Mouse (Mus musculus) neural tube, embryonic 14.5 days (tissue): ENCODE data around the gene Lrsam1. TPM values are rescaled to one million over a fixed set of nuclear protein-coding genes. Genes with fewer than 3 reads are reported as not detected.

Experiments used
- ATAC-seq: fragments of 200-750 bp; cut with Nextera tagmentation; 2 replicates; pipeline ENCODE4 v1.8.0; 2017; ENCODE audit warnings: low read depth, mild to moderate bottlenecking, moderate TSS enrichment, moderate library complexity
- H3K27ac ChIP-seq: fragments of 300-500 bp; sonication (generic); 2 replicates; pipeline ENCODE4 v1.5.1; 2014; ENCODE audit warnings: low read depth, mild to moderate bottlenecking, control low read depth, low read length, moderate library complexity, mixed read lengths
- H3K27me3 ChIP-seq: fragments of 300-500 bp; sonication (generic); 2 replicates; pipeline ENCODE4 v1.6.1; 2014; ENCODE audit warnings: low read length; ENCODE audit not compliant: control insufficient read depth, insufficient read depth
- H3K36me3 ChIP-seq: fragments of 300-500 bp; sonication (generic); 2 replicates; pipeline ENCODE4 v1.6.1; 2014; ENCODE audit warnings: low read length, mixed read lengths; ENCODE audit not compliant: control insufficient read depth, insufficient read depth
- H3K4me1 ChIP-seq: fragments of 300-500 bp; sonication (generic); 2 replicates; pipeline ENCODE4 v1.6.1; 2014; ENCODE audit warnings: low read length; ENCODE audit not compliant: control insufficient read depth, insufficient read depth
- H3K4me2 ChIP-seq: fragments of 300-500 bp; sonication (generic); 2 replicates; pipeline ENCODE4 v1.6.1; 2014; ENCODE audit warnings: mild to moderate bottlenecking, low read depth, low read length, control low read depth
- H3K4me3 ChIP-seq: fragments of 300-500 bp; sonication (generic); 2 replicates; pipeline ENCODE4 v1.5.1; 2014; ENCODE audit warnings: low read depth, low read length, control low read depth, mixed read lengths
- H3K9ac ChIP-seq: fragments of 300-500 bp; sonication (generic); replicated peaks from 2 replicates; pipeline ENCODE4 v1.6.1; 2014; ENCODE audit warnings: low read depth, mild to moderate bottlenecking, control low read depth, low read length, mixed read lengths
- H3K9me3 ChIP-seq: fragments of 300-500 bp; sonication (generic); 2 replicates; pipeline ENCODE4 v1.6.1; 2016; ENCODE audit warnings: low read length; ENCODE audit not compliant: control insufficient read depth
- WGBS: fragments of 180-500 bp; shearing (Covaris S2); extraction: QIAGEN DNeasy Blood & Tissue Kit; methylation state at CpG from one replicate; pipeline ENCODE4 v1.1.7; 2014; 5-methylcytosine and 5-hydroxymethylcytosine counted together
- polyA plus RNA-seq: library from polyadenylated mRNA; unstranded; fragments of >200 nt; fragmentation: Nextera tagmentation; extraction: Ambion mirVana; gene quantifications from 2 replicates; pipeline ENCODE4 v1.2.1, GENCODE M21; 2014

Lrsam1 gene
- polyA plus RNA-seq, 1 experiment from 2014 or later: 19.3 TPM

GRCm38 (mm10) chr2:32911639-32912182, 49.7 kb downstream of the Lrsam1 start:
- Histone ChIP-seq H3K36me3 (peaks cover 7% of the 10 kb centered on the region), H3K4me1 (peaks cover 8% of the 10 kb centered on the region; the same call in 1 of the 2 replicates), H3K4me3 (no peak overlapping the region), H3K27me3 (no peaks in the 10 kb centered on the region), H3K4me2 (no peak overlapping the region), H3K27ac (no peak overlapping the region), H3K9me3 (no peaks in the 10 kb centered on the region), H3K9ac (no peak overlapping the region)
- no peak for ATAC-seq
- 71% methylated on average over 7 of the region's 7 CpGs for WGBS

GRCm38 (mm10) chr2:32908796-32909195, 52.6 kb downstream of the Lrsam1 start:
- 30% methylated on average over 11 of the region's 11 CpGs for WGBS
- Histone ChIP-seq H3K27ac (peak overlapping the region; percentile 30; the same call in 1 of the 2 replicates), H3K4me2 (no peak overlapping the region), H3K4me1 (peaks cover 8% of the 10 kb centered on the region; the same call in 1 of the 2 replicates), H3K36me3 (peaks cover 7% of the 10 kb centered on the region), H3K27me3 (no peaks in the 10 kb centered on the region), H3K9ac (no peak overlapping the region), H3K4me3 (no peak overlapping the region), H3K9me3 (no peaks in the 10 kb centered on the region)
- no peak for ATAC-seq

GRCm38 (mm10) chr2:32908272-32908671, 53.1 kb downstream of the Lrsam1 start:
- no peak overlapping the region for H3K9ac ChIP-seq
- H3K9me3 ChIP-seq: no peaks in the 10 kb centered on the region
- H3K27me3 ChIP-seq: no peaks in the 10 kb centered on the region
- ATAC-seq: no peak
- H3K4me2 ChIP-seq: no peak overlapping the region
- H3K27ac ChIP-seq: peak overlapping the region; percentile 34; the same call in 1 of the 2 replicates
- H3K4me3 ChIP-seq: no peak overlapping the region
- H3K36me3 ChIP-seq: peaks cover 7% of the 10 kb centered on the region
- 3% methylated on average over 6 of the region's 6 CpGs for WGBS
- peaks cover 8% of the 10 kb centered on the region; the same call in 1 of the 2 replicates for H3K4me1 ChIP-seq

GRCm38 (mm10) chr2:32907442-32907841, 54.0 kb downstream of the Lrsam1 start:
- H3K36me3 ChIP-seq: peaks cover 7% of the 10 kb centered on the region
- H3K4me3 ChIP-seq: no peak overlapping the region
- no peak for ATAC-seq
- 42% methylated on average over 8 of the region's 8 CpGs for WGBS
- no peak overlapping the region for H3K27ac ChIP-seq
- no peaks in the 10 kb centered on the region for H3K27me3 ChIP-seq
- H3K9ac ChIP-seq: no peak overlapping the region
- H3K4me1 ChIP-seq: peaks cover 8% of the 10 kb centered on the region; the same call in 1 of the 2 replicates
- H3K4me2 ChIP-seq: no peak overlapping the region
- H3K9me3 ChIP-seq: no peaks in the 10 kb centered on the region

- Histone ChIP-seq H3K36me3 (peaks cover 2% of the 10 kb centered on the region), H3K27me3 (no peaks in the 10 kb centered on the region), H3K4me2 (no peak overlapping the region), H3K4me3 (no peak overlapping the region), H3K9ac (no peak overlapping the region), H3K27ac (no peak overlapping the region), H3K4me1 (peaks cover 8% of the 10 kb centered on the region; the same call in 1 of the 2 replicates), H3K9me3 (no peaks in the 10 kb centered on the region)
- no peak for ATAC-seq
- 83% methylated on average over 8 of the region's 8 CpGs for WGBS
Observed at GRCm38 (mm10) chr2:32905297-32905696, 56.1 kb downstream of the Lrsam1 start.

GRCm38 (mm10) chr2:32904637-32905036, 56.8 kb downstream of the Lrsam1 start:
- H3K27ac ChIP-seq: no peak overlapping the region
- no peak overlapping the region for H3K4me2 ChIP-seq
- no peaks in the 10 kb centered on the region for H3K9me3 ChIP-seq
- H3K27me3 ChIP-seq: no peaks in the 10 kb centered on the region
- no peak overlapping the region for H3K9ac ChIP-seq
- peaks cover 8% of the 10 kb centered on the region; the same call in 1 of the 2 replicates for H3K4me1 ChIP-seq
- 92% methylated on average over 5 of the region's 5 CpGs for WGBS
- no peaks in the 10 kb centered on the region for H3K36me3 ChIP-seq
- no peak overlapping the region for H3K4me3 ChIP-seq
- ATAC-seq: no peak

GRCm38 (mm10) chr2:32903470-32903869, 57.9 kb downstream of the Lrsam1 start:
- 93% methylated on average over 4 of the region's 4 CpGs for WGBS
- no peak overlapping the region for H3K9ac ChIP-seq
- no peak overlapping the region for H3K4me2 ChIP-seq
- H3K9me3 ChIP-seq: no peaks in the 10 kb centered on the region
- ATAC-seq: no peak
- H3K4me1 ChIP-seq: peaks cover 5% of the 10 kb centered on the region; the same call in 1 of the 2 replicates
- no peaks in the 10 kb centered on the region for H3K36me3 ChIP-seq
- no peak overlapping the region for H3K27ac ChIP-seq
- no peak overlapping the region for H3K4me3 ChIP-seq
- H3K27me3 ChIP-seq: no peaks in the 10 kb centered on the region

GRCm38 (mm10) chr2:32902126-32902525, 59.3 kb downstream of the Lrsam1 start:
- Histone ChIP-seq H3K9me3 (no peaks in the 10 kb centered on the region), H3K4me3 (no peak overlapping the region), H3K27ac (no peak overlapping the region), H3K27me3 (no peaks in the 10 kb centered on the region), H3K36me3 (no peaks in the 10 kb centered on the region), H3K4me2 (no peak overlapping the region), H3K9ac (no peak overlapping the region), H3K4me1 (peaks cover 9% of the 10 kb centered on the region; the same call in 1 of the 2 replicates)
- no peak for ATAC-seq
- WGBS: 88% methylated on average over 9 of the region's 9 CpGs

GRCm38 (mm10) chr2:32898983-32899382, 62.4 kb downstream of the Lrsam1 start:
- Histone ChIP-seq H3K27me3 (no peaks in the 10 kb centered on the region), H3K4me3 (no peak overlapping the region), H3K9ac (no peak overlapping the region), H3K27ac (no peak overlapping the region), H3K4me2 (no peak overlapping the region), H3K36me3 (no peaks in the 10 kb centered on the region), H3K4me1 (peaks cover 27% of the 10 kb centered on the region), H3K9me3 (no peaks in the 10 kb centered on the region)
- WGBS: 57% methylated on average over 7 of the region's 7 CpGs
- ATAC-seq: no peak
